Mouse (Mus musculus) limb, embryonic 10.5 days (tissue): Measurements from ENCODE around the gene Atxn1. TPM values are rescaled to one million over a fixed set of nuclear protein-coding genes. Genes with fewer than 3 reads are reported as not detected.

Experiments used
- DNase-seq: peaks from one replicate; pipeline ENCODE4 v3.0.0-alpha.2; 2017; ENCODE audit warnings: low spot score
- H3K27ac ChIP-seq: fragments of 300-500 bp; sonication (generic); 2 replicates; pipeline ENCODE4 v1.5.1; 2016; ENCODE audit warnings: mild to moderate bottlenecking
- H3K27me3 ChIP-seq: fragments of 300-500 bp; sonication (generic); 2 replicates; pipeline ENCODE4 v1.6.1; 2016; ENCODE audit warnings: low read depth, mild to moderate bottlenecking; ENCODE audit not compliant: poor library complexity, severe bottlenecking
- H3K36me3 ChIP-seq: fragments of 300-500 bp; sonication (generic); 2 replicates; pipeline ENCODE4 v1.6.1; 2016; ENCODE audit warnings: mild to moderate bottlenecking, moderate library complexity
- H3K4me1 ChIP-seq: fragments of 300-500 bp; sonication (generic); 2 replicates; pipeline ENCODE4 v1.6.1; 2016
- H3K4me3 ChIP-seq: fragments of 300-500 bp; sonication (generic); 2 replicates; pipeline ENCODE4 v1.5.1; 2016; ENCODE audit warnings: mild to moderate bottlenecking, moderate library complexity
- H3K9me3 ChIP-seq: fragments of 300-500 bp; sonication (generic); replicated peaks from 2 replicates; pipeline ENCODE4 v1.6.1; 2016; ENCODE audit warnings: mild to moderate bottlenecking
- WGBS: fragments of 180-500 bp; shearing (Covaris S2); methylation state at CpG from one replicate; pipeline ENCODE4 v1.1.7; 2016; 5-methylcytosine and 5-hydroxymethylcytosine counted together
- polyA plus RNA-seq: library from polyadenylated mRNA; unstranded; fragments of >200 nt; fragmentation: Nextera tagmentation; extraction: Ambion mirVana; gene quantifications from 2 replicates; pipeline ENCODE4 v1.2.1, GENCODE M21; 2016

Atxn1 gene
- polyA plus RNA-seq, 1 experiment from 2014 or later: 1.4 TPM

DNA sequence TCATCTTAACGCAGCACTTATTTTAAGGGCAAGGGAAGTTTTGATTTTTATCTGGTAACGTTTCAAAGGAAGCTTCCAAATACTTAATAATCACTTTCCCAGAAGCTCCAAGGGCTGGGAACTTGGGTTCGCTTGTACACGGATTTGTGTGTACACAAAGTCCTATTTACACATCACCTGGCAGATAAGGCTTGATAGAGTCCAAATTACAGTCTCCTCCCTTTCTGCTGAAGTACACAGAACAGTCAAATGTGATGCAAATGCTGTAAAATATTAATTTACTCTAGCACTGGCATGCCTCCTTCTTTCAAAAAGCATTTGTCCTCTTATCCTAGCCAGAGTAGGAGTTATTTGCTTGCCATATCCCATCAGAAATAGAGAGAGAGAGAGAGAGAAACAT, 6.5 kb downstream of the Atxn1 start:
- Histone ChIP-seq H3K36me3 (no peaks in the 10 kb centered on the region), H3K4me3 (no peak overlapping the region), H3K27me3 (peaks cover 17% of the 10 kb centered on the region; the same call in 1 of the 2 replicates), H3K4me1 (peaks cover 17% of the 10 kb centered on the region; the same call in 1 of the 2 replicates), H3K9me3 (no peaks in the 10 kb centered on the region), H3K27ac (no peak overlapping the region)
- no peak for DNase-seq
- WGBS: 86% methylated on average over 4 of the region's 4 CpGs

GRCm38 (mm10) chr13:45957629-45958028, 7.2 kb downstream of the Atxn1 start:
- Histone ChIP-seq H3K36me3 (no peaks in the 10 kb centered on the region), H3K27ac (no peak overlapping the region), H3K9me3 (no peaks in the 10 kb centered on the region), H3K4me1 (peaks cover 10% of the 10 kb centered on the region; the same call in 1 of the 2 replicates), H3K27me3 (peaks cover 15% of the 10 kb centered on the region; the same call in 1 of the 2 replicates), H3K4me3 (no peak overlapping the region)
- WGBS: 85% methylated on average over 5 of the region's 5 CpGs
- DNase-seq: no peak

DNA sequence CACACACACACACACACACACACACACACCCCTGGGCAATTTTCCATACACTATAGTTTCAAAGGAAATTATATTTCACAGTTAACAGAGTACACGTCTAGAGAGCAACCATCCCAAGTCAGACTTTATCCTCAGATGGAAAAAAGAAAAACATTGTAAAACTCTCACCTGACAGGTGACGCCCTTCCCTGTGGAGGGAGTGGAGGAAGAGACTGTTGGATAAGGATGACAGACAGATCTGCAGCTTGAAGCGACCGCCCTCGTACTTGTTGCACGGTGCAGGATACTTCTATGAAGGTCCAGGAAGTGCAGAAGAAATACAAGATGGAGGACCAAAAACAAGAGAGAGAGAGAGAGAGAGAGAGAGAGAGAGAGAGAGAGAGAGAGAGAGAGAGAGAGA, 8.5 kb downstream of the Atxn1 start:
- H3K27me3 ChIP-seq: 0 out of 2 replicates have a peak, but pooled peaks cover 1% of the 10 kb centered on the region
- H3K27ac ChIP-seq: no peak overlapping the region
- H3K4me3 ChIP-seq: no peak overlapping the region
- no peaks in the 10 kb centered on the region for H3K36me3 ChIP-seq
- no peak for DNase-seq
- 86% methylated on average over 6 of the region's 6 CpGs for WGBS
- no peaks in the 10 kb centered on the region for H3K4me1 ChIP-seq
- no peaks in the 10 kb centered on the region for H3K9me3 ChIP-seq

- Histone ChIP-seq H3K4me1 (no peaks in the 10 kb centered on the region), H3K4me3 (no peak overlapping the region), H3K27ac (no peak overlapping the region), H3K27me3 (no peaks in the 10 kb centered on the region), H3K9me3 (no peaks in the 10 kb centered on the region), H3K36me3 (no peaks in the 10 kb centered on the region)
- WGBS: 85% methylated on average over 9 of the region's 9 CpGs
- DNase-seq: no peak
These were observed 9.3 kb downstream of the Atxn1 start for GRCm38 (mm10) chr13:45955370-45956055.

GRCm38 (mm10) chr13:45953098-45953497, 11.7 kb downstream of the Atxn1 start:
- H3K27ac ChIP-seq: no peak overlapping the region
- DNase-seq: no peak
- 86% methylated on average over 4 of the region's 4 CpGs for WGBS
- no peak overlapping the region for H3K4me3 ChIP-seq
- no peaks in the 10 kb centered on the region for H3K36me3 ChIP-seq
- H3K9me3 ChIP-seq: no peaks in the 10 kb centered on the region
- no peaks in the 10 kb centered on the region for H3K27me3 ChIP-seq
- H3K4me1 ChIP-seq: no peaks in the 10 kb centered on the region

GRCm38 (mm10) chr13:45951071-45951645, 13.7 kb downstream of the Atxn1 start:
- 88% methylated on average over 20 of the region's 20 CpGs for WGBS
- no peaks in the 10 kb centered on the region for H3K9me3 ChIP-seq
- no peak overlapping the region for H3K27ac ChIP-seq

GRCm38 (mm10) chr13:45950355-45950861, 14.4 kb downstream of the Atxn1 start:
- no peak for DNase-seq
- Histone ChIP-seq H3K4me1 (no peaks in the 10 kb centered on the region), H3K36me3 (no peaks in the 10 kb centered on the region), H3K4me3 (no peak overlapping the region), H3K27me3 (no peaks in the 10 kb centered on the region), H3K9me3 (no peaks in the 10 kb centered on the region), H3K27ac (no peak overlapping the region)
- 81% methylated on average over 8 of the region's 8 CpGs for WGBS

More at GRCm38 (mm10) chr13:45951071-45951645, 13.7 kb downstream of the Atxn1 start:
- Histone ChIP-seq H3K4me1 (no peaks in the 10 kb centered on the region), H3K4me3 (no peak overlapping the region), H3K27me3 (no peaks in the 10 kb centered on the region), H3K36me3 (no peaks in the 10 kb centered on the region)
- DNase-seq: no peak

DNA sequence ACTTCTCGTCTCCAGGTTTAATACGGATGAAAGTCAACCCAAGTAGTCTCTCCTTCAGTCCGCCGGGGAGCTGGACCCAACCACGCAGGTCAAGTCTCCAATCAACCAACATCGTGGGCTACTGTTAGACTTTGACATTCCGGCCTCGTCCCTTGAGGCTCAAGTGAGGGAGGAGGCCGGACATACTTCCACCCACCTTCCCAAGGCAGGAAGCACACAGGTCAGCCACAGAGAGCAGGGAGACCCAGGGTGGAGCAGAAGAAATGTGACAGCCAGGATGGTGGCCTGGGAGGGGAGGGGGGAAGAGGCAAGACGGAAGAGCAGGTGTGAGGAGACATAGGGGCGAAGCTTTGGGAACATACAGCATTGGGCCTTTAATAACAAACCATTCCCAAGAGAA, 18.7 kb downstream of the Atxn1 start:
- Histone ChIP-seq H3K4me3 (no peak overlapping the region), H3K4me1 (no peaks in the 10 kb centered on the region), H3K27ac (no peak overlapping the region), H3K27me3 (no peaks in the 10 kb centered on the region), H3K9me3 (no peaks in the 10 kb centered on the region), H3K36me3 (no peaks in the 10 kb centered on the region)
- DNase-seq: no peak
- WGBS: 95% methylated on average over 11 of the region's 11 CpGs

DNA sequence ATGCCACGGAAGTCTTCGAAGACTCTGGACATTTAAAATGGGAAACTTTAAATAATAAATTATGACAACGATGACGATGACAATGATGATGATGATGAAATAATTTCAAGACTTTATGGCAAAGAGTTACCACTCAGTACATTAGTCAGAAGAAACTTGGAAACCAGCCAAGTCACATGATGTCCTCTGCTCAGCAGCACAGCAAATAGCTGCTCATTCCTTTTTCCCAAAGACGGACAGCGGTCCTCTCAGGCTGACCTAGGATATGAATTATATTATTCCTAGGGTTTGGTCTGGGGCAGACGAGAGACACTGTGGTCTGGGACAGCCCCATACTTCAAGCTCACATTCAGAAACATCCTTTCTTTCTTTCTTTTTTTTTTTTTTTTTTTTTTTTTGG, 22.5 kb downstream of the Atxn1 start:
- Histone ChIP-seq H3K27me3 (no peaks in the 10 kb centered on the region), H3K4me3 (no peak overlapping the region), H3K4me1 (peaks cover 10% of the 10 kb centered on the region), H3K36me3 (no peaks in the 10 kb centered on the region), H3K27ac (no peak overlapping the region), H3K9me3 (no peaks in the 10 kb centered on the region)
- no peak for DNase-seq
- WGBS: 95% methylated on average over 7 of the region's 7 CpGs

DNA sequence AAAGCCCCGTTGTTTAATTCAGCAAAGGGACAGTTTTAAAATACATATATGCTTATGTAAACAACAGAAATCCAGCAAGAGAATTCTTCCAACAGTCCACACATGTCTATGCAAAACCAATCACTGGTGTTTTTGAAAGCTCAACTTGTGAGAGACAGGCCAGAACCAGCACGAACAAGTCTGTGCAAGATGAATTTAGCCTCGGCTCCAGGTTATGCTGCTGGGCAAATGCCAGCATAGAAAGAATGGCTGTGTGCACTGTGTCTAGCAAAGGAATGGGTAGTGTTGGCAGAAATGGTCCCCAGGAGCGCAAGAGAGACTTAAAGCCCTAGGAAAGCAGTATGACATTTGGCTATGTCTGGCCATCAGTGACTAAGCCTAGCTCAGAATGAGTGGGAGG, 24.1 kb downstream of the Atxn1 start:
- 90% methylated on average over 4 of the region's 4 CpGs for WGBS
- Histone ChIP-seq H3K36me3 (no peaks in the 10 kb centered on the region), H3K27ac (no peak overlapping the region), H3K4me1 (peaks cover 15% of the 10 kb centered on the region), H3K9me3 (no peaks in the 10 kb centered on the region), H3K27me3 (no peaks in the 10 kb centered on the region), H3K4me3 (no peak overlapping the region)
- no peak for DNase-seq

- Histone ChIP-seq H3K27ac (no peak overlapping the region), H3K36me3 (no peaks in the 10 kb centered on the region), H3K4me1 (peaks cover 17% of the 10 kb centered on the region), H3K27me3 (no peaks in the 10 kb centered on the region), H3K9me3 (no peaks in the 10 kb centered on the region), H3K4me3 (no peak overlapping the region)
- DNase-seq: no peak
- 95% methylated on average over 6 of the region's 6 CpGs for WGBS
These were observed 25.2 kb downstream of the Atxn1 start for GRCm38 (mm10) chr13:45939561-45939960.

GRCm38 (mm10) chr13:45938083-45938482, 26.7 kb downstream of the Atxn1 start:
- H3K4me1 ChIP-seq: peaks cover 17% of the 10 kb centered on the region
- no peaks in the 10 kb centered on the region for H3K27me3 ChIP-seq
- no peak overlapping the region for H3K4me3 ChIP-seq
- 37% methylated on average over 5 of the region's 5 CpGs for WGBS
- no peaks in the 10 kb centered on the region for H3K36me3 ChIP-seq
- H3K27ac ChIP-seq: no peak overlapping the region
- no peaks in the 10 kb centered on the region for H3K9me3 ChIP-seq
- no peak for DNase-seq

GRCm38 (mm10) chr13:45936765-45937164, 28.0 kb downstream of the Atxn1 start:
- Histone ChIP-seq H3K4me1 (peaks cover 17% of the 10 kb centered on the region), H3K27me3 (no peaks in the 10 kb centered on the region), H3K9me3 (no peaks in the 10 kb centered on the region), H3K27ac (no peak overlapping the region), H3K36me3 (no peaks in the 10 kb centered on the region), H3K4me3 (no peak overlapping the region)
- DNase-seq: no peak
